Mouse (Mus musculus): ENCODE data around the gene Usp45. TPM values are rescaled to one million over a fixed set of nuclear protein-coding genes. Genes with fewer than 3 reads are reported as not detected.

The Usp45 gene
- polyA plus RNA-seq, 1 experiment from 2014 or later: 16.5 TPM

DNA sequence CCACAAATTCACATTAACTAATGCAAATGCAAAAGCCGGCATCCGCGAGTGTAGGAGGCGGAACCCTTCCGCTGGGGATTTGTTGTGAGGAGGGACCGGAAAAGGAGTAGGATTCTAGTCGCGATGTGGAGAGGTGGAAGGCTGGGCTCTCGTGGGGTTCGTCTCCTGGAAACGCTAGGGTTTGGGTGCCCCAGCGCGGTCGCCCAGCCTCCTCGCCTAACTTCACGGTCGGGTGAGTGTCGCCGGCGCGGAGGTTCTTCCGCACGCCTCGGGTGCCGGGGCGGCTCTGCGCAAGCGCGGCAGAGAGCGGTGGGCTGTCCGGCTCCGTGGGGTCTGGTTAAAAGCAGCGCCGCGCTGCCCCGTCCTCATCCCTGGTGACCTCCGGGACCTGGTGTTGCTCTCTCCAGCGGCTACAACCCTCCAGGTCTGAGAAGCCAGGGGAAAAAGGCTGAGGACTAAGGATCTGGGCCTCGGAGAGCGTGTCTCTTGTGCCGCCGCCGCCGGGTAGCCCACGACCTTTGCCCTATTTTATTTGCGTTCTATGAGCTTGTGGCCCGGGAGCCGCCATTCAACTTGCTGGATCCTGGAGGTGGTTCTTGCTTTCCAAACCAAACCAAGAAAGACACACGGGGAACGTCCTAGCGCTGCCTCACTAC lies 112.7 kb downstream of the Usp45 start, which contains the start of gene Coq3:
TSS of gene Coq3 (plus strand) at position 109 of the 656 bp plus-strand sequence.
- under 1% methylated on average over 51 of the region's 51 CpGs for WGBS
- peak within 1 kb of the TSS; percentile 81 for H3K9ac ChIP-seq (ENCODE audit: low read depth, low read length)
- H3K36me3 ChIP-seq (ENCODE audit: control insufficient read depth, insufficient read depth, low read length): no peaks in the 10 kb centered on the region; the same call in 1 of the 2 replicates
- H3K9me3 ChIP-seq (ENCODE audit: control insufficient read depth, low read length): no peaks in the 10 kb centered on the region
- 0 out of 2 replicates have a peak, but pooled peaks cover 3% of the 10 kb centered on the region for H3K4me1 ChIP-seq (replicated peaks; ENCODE audit: control insufficient read depth, insufficient read depth, low read length)
- H3K27me3 ChIP-seq (replicated peaks; ENCODE audit: control insufficient read depth, insufficient read depth, low read length): no peaks in the 10 kb centered on the region
- H3K27ac ChIP-seq (ENCODE audit: low read depth, low read length): peak within 1 kb of the TSS; percentile 94
- DNase-seq (ENCODE audit: low spot score): peak; percentile 87
- peak within 1 kb of the TSS; percentile 80 for H3K4me3 ChIP-seq (ENCODE audit: low read depth, low read length)
- H3K4me2 ChIP-seq: peak within 1 kb of the TSS; percentile 73
- peak; percentile 86 for ATAC-seq (replicated peaks; ENCODE audit: low FRiP score)

DNA sequence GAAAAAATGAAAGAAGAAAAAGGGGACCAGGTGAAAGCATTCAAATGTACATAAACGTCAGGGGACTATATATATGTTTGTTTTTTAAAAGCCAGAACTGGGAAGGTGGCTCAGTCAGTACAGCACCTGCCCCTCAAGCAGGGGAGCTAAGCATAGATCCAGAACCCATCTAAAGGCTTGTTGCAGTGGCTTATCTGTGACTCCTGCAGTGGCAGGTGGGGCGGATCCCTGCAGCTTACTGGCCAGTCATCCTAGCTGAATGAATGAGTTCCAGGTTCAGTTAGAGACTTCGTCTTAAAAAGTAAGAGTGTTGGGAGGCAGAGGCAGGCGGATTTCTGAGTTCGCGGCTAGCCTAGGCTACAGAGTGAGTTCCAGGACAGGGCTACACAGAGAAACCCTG lies 115.8 kb downstream of the Usp45 start:
- Histone ChIP-seq H3K27ac (ENCODE audit: low read depth, low read length) (no peak overlapping the region), H3K4me3 (ENCODE audit: low read depth, low read length) (no peak overlapping the region), H3K9me3 (ENCODE audit: control insufficient read depth, low read length) (no peaks in the 10 kb centered on the region), H3K4me2 (no peak overlapping the region), H3K36me3 (ENCODE audit: control insufficient read depth, insufficient read depth, low read length) (no peaks in the 10 kb centered on the region), H3K27me3 (replicated peaks; ENCODE audit: control insufficient read depth, insufficient read depth, low read length) (no peaks in the 10 kb centered on the region), H3K4me1 (replicated peaks; ENCODE audit: control insufficient read depth, insufficient read depth, low read length) (0 out of 2 replicates have a peak, but pooled peaks cover 3% of the 10 kb centered on the region), H3K9ac (ENCODE audit: low read depth, low read length) (no peak overlapping the region)
- 86% methylated on average over 6 of the region's 6 CpGs for WGBS
- ATAC-seq (replicated peaks; ENCODE audit: low FRiP score) (0 out of 2 replicates have a peak, but pooled peaks have one; percentile 44), DNase-seq (ENCODE audit: low spot score) (no peak)

DNA sequence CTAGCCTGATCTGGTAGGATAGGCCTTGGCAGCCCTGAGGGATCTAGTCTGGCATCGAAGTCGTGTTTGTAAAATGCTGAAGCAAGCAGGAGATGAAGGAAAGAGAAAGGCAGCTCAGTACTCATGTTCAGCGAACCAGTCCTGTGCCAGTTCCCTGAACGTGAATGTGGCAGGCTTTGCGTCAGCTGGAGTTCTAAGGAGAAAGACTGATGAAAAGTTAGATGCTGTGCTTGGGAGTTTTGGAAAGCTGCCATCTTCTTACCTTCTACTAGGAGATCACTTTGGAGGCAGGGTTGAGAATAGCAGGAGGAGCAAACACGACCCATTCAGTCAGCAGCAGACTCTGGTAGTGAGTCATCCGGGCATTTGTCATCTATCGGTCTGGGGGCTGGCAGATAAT lies 118.9 kb downstream of the Usp45 start:
- no peaks in the 10 kb centered on the region for H3K9me3 ChIP-seq (ENCODE audit: control insufficient read depth, low read length)
- no peaks in the 10 kb centered on the region for H3K36me3 ChIP-seq (ENCODE audit: control insufficient read depth, insufficient read depth, low read length)
- DNase-seq (ENCODE audit: low spot score) (no peak), ATAC-seq (replicated peaks; ENCODE audit: low FRiP score) (no peak)
- no peak overlapping the region for H3K27ac ChIP-seq (ENCODE audit: low read depth, low read length)
- H3K4me3 ChIP-seq (ENCODE audit: low read depth, low read length): no peak overlapping the region
- H3K9ac ChIP-seq (ENCODE audit: low read depth, low read length): no peak overlapping the region
- no peaks in the 10 kb centered on the region for H3K27me3 ChIP-seq (replicated peaks; ENCODE audit: control insufficient read depth, insufficient read depth, low read length)
- H3K4me2 ChIP-seq: no peak overlapping the region
- WGBS: 83% methylated on average over 8 of the region's 8 CpGs
- H3K4me1 ChIP-seq (replicated peaks; ENCODE audit: control insufficient read depth, insufficient read depth, low read length): 0 out of 2 replicates have a peak, but pooled peaks cover 3% of the 10 kb centered on the region

Other genes starting within 250 kb of the Usp45 start
- 0.08 TPM in 1 of 2 replicates, not detected in the other for gene Prdm13, start 81.2 kb upstream of the Usp45 start, polyA plus RNA-seq (2014; fragmentation: Nextera tagmentation; extraction: Ambion mirVana)
- 38.8 and 41.6 TPM in 2 replicates for gene Ccnc, start 39.5 kb upstream of the Usp45 start, polyA plus RNA-seq (2014; fragmentation: Nextera tagmentation; extraction: Ambion mirVana)
- 27.1 and 30.1 TPM in 2 replicates for gene Tstd3, start 56 bp downstream of the Usp45 start, polyA plus RNA-seq (2014; fragmentation: Nextera tagmentation; extraction: Ambion mirVana)
- 84.9 and 101 TPM in 2 replicates for gene Pnisr, start 80.4 kb downstream of the Usp45 start, polyA plus RNA-seq (2014; fragmentation: Nextera tagmentation; extraction: Ambion mirVana)
- 18.9 and 20.6 TPM in 2 replicates for gene Coq3, start 112.5 kb downstream of the Usp45 start, polyA plus RNA-seq (2014; fragmentation: Nextera tagmentation; extraction: Ambion mirVana)
- gene Faxc, start 164.2 kb downstream of the Usp45 start, polyA plus RNA-seq (2014; fragmentation: Nextera tagmentation; extraction: Ambion mirVana): 1.4 and 1.8 TPM in 2 replicates

All from liver, embryonic 11.5 days (tissue).